Mouse (Mus musculus) heart, embryonic 14.5 days (tissue): ENCODE data around the gene Icmt. TPM values are rescaled to one million over a fixed set of nuclear protein-coding genes. Genes with fewer than 3 reads are reported as not detected.

Source experiments
- ATAC-seq: fragments of 200-750 bp; cut with Nextera tagmentation; 2 replicates; pipeline ENCODE4 v1.8.0; 2017; ENCODE audit warnings: low read depth, moderate TSS enrichment; ENCODE audit not compliant: insufficient number of reproducible peaks, insufficient read depth, low FRiP score
- H3K27ac ChIP-seq, 2 experiments: fragments of 200-500 bp in 1 of 2; fragments of 300-500 bp in 1 of 2; sonication (generic) in 1 of 2; replicated peaks in 1 of 2; 2 replicates each; pipeline ENCODE4 v1.5.1; 2012 to 2014; ENCODE audit warnings: low read depth in 2 of 2, low read length in 2 of 2, control low read depth in 1 of 2, mild to moderate bottlenecking in 1 of 2, mixed read lengths in 1 of 2; ENCODE audit not compliant: control insufficient read depth in 1 of 2, insufficient read depth in 1 of 2
- H3K27me3 ChIP-seq: fragments of 300-500 bp; sonication (generic); 2 replicates; pipeline ENCODE4 v1.6.1; 2014; ENCODE audit warnings: mild to moderate bottlenecking, low read length, control low read depth; ENCODE audit not compliant: control insufficient read depth, insufficient read depth
- H3K36me3 ChIP-seq: fragments of 300-500 bp; sonication (generic); 2 replicates; pipeline ENCODE4 v1.6.1; 2014; ENCODE audit warnings: mild to moderate bottlenecking, control low read depth, low read length, mixed read lengths; ENCODE audit not compliant: control insufficient read depth, insufficient read depth
- H3K4me1 ChIP-seq, 2 experiments: fragments of 200-500 bp in 1 of 2; fragments of 300-500 bp in 1 of 2; sonication (generic) in 1 of 2; 2 replicates each; pipeline ENCODE4 v1.6.1; 2012 to 2014; ENCODE audit warnings: low read length in 2 of 2, control low read depth in 1 of 2, mixed read lengths in 1 of 2; ENCODE audit not compliant: control insufficient read depth in 2 of 2, insufficient read depth in 2 of 2
- H3K4me2 ChIP-seq: fragments of 300-500 bp; sonication (generic); 2 replicates; pipeline ENCODE4 v1.6.1; 2014; ENCODE audit warnings: mild to moderate bottlenecking, low read length
- H3K4me3 ChIP-seq, 2 experiments: fragments of 200-500 bp in 1 of 2; fragments of 300-500 bp in 1 of 2; sonication (generic) in 1 of 2; 2 replicates each; pipeline ENCODE4 v1.5.1; 2012 to 2014; ENCODE audit warnings: low read length in 2 of 2, mild to moderate bottlenecking in 2 of 2, control low read depth in 1 of 2, low read depth in 1 of 2, moderate library complexity in 1 of 2; ENCODE audit not compliant: control insufficient read depth in 1 of 2, insufficient read depth in 1 of 2
- H3K9ac ChIP-seq: fragments of 300-500 bp; sonication (generic); 2 replicates; pipeline ENCODE4 v1.6.1; 2014; ENCODE audit warnings: mild to moderate bottlenecking, low read length
- H3K9me3 ChIP-seq: fragments of 300-500 bp; sonication (generic); 2 replicates; pipeline ENCODE4 v1.6.1; 2016; ENCODE audit warnings: low read length, control low read depth; ENCODE audit not compliant: control insufficient read depth
- WGBS: fragments of 180-500 bp; shearing (Covaris S2); extraction: QIAGEN DNeasy Blood & Tissue Kit; methylation state at CpG from one replicate; pipeline ENCODE4 v1.1.7; 2014; 5-methylcytosine and 5-hydroxymethylcytosine counted together
- polyA plus RNA-seq: library from polyadenylated mRNA; unstranded; fragments of >200 nt; fragmentation: Nextera tagmentation; extraction: Ambion mirVana; gene quantifications from 2 replicates; pipeline ENCODE4 v1.2.1, GENCODE M21; 2014

The Icmt gene
- polyA plus RNA-seq, 1 experiment from 2014 or later, result 20.3 TPM

DNA sequence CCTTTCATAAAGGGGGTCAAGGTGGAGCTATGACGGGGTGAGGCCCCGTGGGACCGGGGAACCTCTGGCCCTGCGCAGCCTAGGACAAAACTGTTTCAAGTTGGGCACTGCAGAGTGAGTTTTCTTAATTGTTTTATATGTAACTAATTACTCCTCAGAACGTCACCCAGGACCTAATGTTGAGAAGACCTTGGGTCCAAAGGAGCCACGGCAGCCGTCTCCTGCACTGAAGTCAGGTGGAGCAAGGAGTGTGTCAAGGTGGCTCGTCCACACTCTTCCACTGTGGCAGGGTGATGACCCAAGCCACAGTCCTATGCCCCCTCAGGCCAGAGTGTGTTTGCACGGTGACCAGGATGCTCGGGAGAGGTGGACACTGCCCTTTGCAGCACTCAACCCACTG, 6.1 kb downstream of the Icmt start:
- no peak for ATAC-seq
- Histone ChIP-seq H3K36me3 (peaks cover 86% of the 10 kb centered on the region), H3K4me1 (peaks cover 4% of the 10 kb centered on the region in 2 experiments; a peak in 2 of 4 replicates), H3K27me3 (no peaks in the 10 kb centered on the region), H3K4me2 (no peak overlapping the region), H3K9ac (no peak overlapping the region), H3K4me3 (no peak overlapping the region), H3K27ac (no peak overlapping the region), H3K9me3 (no peaks in the 10 kb centered on the region)
- WGBS, result 92% methylated on average over 10 of the region's 10 CpGs

DNA sequence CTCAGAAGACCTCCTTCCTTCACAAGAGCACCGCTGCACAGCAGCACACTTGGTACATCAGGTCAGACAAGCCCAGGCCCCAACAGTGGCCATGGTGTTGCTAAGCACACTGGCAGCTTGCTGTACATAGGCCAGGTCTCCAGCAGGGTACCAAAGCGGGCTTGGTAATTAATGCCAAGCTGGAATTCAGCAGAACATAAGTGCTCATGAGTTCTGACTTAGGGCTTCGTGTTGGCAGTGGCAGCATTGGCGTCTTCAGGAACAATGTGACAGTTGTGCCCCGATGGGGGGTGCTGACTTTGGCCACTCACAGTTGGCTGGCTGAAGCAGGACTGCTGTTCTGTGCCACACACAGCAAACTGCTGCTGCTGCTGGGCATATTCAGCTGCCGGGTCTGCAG, 7.7 kb downstream of the Icmt start:
- Histone ChIP-seq H3K9me3 (no peaks in the 10 kb centered on the region), H3K4me1 (no peaks in the 10 kb centered on the region), H3K9ac (no peak overlapping the region), H3K36me3 (peaks cover 96% of the 10 kb centered on the region), H3K27me3 (no peaks in the 10 kb centered on the region), H3K4me3 (no peak overlapping the region), H3K4me2 (no peak overlapping the region), H3K27ac (no peak overlapping the region)
- no peak for ATAC-seq
- WGBS, result 86% methylated on average over 6 of the region's 6 CpGs

DNA sequence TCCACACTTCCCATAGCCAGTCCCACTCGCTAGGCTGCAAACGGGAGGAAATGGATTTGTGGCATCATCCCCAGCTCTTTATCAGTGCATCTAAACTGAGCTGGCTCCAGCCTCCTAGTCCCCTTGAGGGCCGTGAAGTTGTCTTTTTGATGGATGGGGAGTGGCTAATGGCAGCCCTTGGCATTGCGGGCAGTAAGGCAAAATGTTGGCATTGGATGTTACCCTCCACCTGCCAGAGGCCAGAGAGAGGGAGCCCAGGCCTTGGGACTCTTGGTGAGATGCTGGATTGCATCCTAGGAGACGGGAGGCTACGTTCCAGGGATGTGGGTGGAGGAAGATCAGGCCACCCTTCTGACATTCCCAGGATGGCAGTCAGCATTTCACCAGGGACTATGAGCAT, 9.0 kb downstream of the Icmt start:
- H3K27me3 ChIP-seq, result 0 out of 2 replicates have a peak, but pooled peaks cover under 1% of the 10 kb centered on the region
- no peak for ATAC-seq
- H3K9me3 ChIP-seq, result no peaks in the 10 kb centered on the region
- no peaks in the 10 kb centered on the region for H3K4me1 ChIP-seq
- peaks cover 96% of the 10 kb centered on the region for H3K36me3 ChIP-seq
- no peak overlapping the region for H3K4me3 ChIP-seq
- no peak overlapping the region for H3K9ac ChIP-seq
- no peak overlapping the region for H3K27ac ChIP-seq
- 79% methylated on average over 6 of the region's 6 CpGs for WGBS
- H3K4me2 ChIP-seq, result no peak overlapping the region

DNA sequence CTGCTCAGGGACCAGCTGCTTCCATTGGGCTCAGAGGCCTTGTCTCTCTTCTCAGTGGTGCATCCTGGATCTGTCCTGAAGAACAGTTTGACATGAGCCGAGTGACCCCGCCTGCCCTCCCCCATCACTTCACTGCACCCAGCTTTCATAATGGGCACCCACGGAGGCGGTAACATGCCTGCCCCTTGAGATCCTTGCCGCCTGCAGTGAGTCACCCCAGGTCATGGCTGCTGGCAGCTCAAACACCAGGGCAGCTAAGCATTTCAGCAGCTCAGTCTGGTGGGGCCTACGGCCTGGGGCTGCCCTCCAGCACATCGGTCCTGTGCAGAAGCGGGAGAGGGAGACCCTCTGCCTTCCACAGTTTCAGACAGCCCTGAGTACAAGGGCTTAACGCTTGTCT, 10.5 kb downstream of the Icmt start:
- Histone ChIP-seq H3K27me3 (peaks cover 16% of the 10 kb centered on the region), H3K4me1 (peaks cover 0 to 3% of the 10 kb centered on the region in 2 experiments; a peak in 2 of 4 replicates), H3K4me2 (no peak overlapping the region), H3K36me3 (peaks cover 97% of the 10 kb centered on the region), H3K27ac (no peak overlapping the region), H3K4me3 (no peak overlapping the region), H3K9ac (no peak overlapping the region), H3K9me3 (no peaks in the 10 kb centered on the region)
- no peak for ATAC-seq
- WGBS, result 69% methylated on average over 9 of the region's 9 CpGs

DNA sequence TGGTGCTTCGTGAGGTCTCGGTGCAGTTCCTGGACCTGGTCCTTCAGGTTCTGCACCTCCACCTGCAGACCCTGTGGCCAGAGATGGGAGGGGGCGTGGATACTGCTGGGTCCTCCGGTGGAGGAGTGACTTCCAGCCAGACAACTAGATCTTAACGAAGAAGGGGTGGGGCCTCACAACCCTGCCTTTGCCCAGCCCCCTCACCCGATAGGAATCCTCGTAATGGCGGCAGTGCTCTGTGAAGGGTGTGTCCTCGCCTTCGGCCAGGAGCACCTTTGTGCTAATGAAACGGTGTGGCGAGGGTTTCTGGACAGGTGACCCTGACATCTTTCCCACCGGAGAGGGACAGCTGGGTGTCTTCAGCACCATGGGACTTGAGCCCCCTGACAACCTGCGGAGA, 15.2 kb downstream of the Icmt start:
- H3K4me3 ChIP-seq, result no peak overlapping the region
- peaks cover 50% of the 10 kb centered on the region for H3K27me3 ChIP-seq
- H3K4me2 ChIP-seq, result no peak overlapping the region
- H3K27ac ChIP-seq, result no peak overlapping the region
- 26% methylated on average over 14 of the region's 14 CpGs for WGBS
- H3K9me3 ChIP-seq, result no peaks in the 10 kb centered on the region
- peaks cover 58% of the 10 kb centered on the region for H3K36me3 ChIP-seq
- H3K9ac ChIP-seq, result no peak overlapping the region
- H3K4me1 ChIP-seq, result peaks cover 15 to 38% of the 10 kb centered on the region in 2 experiments
- no peak for ATAC-seq

DNA sequence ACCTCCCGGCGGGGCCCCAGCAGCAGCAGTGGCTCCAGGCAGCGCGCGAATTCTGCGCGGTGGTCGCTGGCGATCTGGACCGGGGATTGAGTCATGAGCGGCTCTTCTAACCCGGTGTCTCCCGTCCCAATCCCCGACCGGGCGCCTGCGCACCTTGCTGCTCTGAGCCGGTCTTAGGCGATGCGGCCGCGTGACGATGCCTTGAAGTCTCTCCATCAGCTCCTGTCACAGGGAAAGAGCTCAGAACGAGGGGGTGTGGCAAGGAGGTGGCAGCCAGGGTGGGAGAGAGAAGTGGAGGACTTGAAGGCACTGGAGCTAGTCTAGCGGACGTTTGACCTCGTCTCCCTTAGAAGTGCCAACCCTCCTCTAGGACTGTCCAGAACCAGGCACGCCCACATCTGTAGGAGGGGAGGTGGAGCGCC, 16.2 kb downstream of the Icmt start:
- Histone ChIP-seq H3K36me3 (peaks cover 48% of the 10 kb centered on the region), H3K9me3 (no peaks in the 10 kb centered on the region), H3K27ac (no peak overlapping the region), H3K4me1 (peaks cover 19 to 46% of the 10 kb centered on the region in 2 experiments), H3K4me3 (peak overlapping the region; percentile 24 to 30), H3K9ac (peak overlapping the region; percentile 51), H3K4me2 (peak overlapping the region; percentile 64), H3K27me3 (peaks cover 56% of the 10 kb centered on the region)
- ATAC-seq, result 0 out of 2 replicates have a peak, but pooled peaks have one; percentile 9
- WGBS, result 3% methylated on average over 29 of the region's 29 CpGs

DNA sequence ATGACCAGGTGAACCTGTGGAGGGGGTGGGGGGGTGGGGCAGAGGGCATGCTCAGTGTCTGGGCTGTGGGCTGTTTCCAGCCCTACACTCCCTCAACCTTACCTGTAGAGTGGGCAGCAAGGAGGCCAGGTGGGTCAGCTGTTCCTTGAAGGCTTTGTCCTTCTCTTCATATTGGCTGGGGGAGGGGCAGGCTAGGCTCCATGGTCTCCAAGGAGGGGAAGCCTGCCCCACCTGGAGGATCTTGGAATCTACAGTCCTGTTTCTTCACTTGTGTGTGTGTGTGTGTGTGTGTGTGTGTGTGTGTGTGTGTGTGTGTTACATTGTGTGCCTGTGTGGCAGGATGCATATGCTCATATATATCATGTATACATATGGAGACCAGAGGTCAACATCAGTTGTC, 16.9 kb downstream of the Icmt start:
- Histone ChIP-seq H3K4me1 (peaks cover 19 to 52% of the 10 kb centered on the region in 2 experiments), H3K27me3 (peaks cover 56% of the 10 kb centered on the region), H3K36me3 (peaks cover 41% of the 10 kb centered on the region), H3K27ac (no peak overlapping the region), H3K4me2 (no peak overlapping the region), H3K4me3 (no peak overlapping the region), H3K9me3 (no peaks in the 10 kb centered on the region), H3K9ac (no peak overlapping the region)
- ATAC-seq, result no peak

DNA sequence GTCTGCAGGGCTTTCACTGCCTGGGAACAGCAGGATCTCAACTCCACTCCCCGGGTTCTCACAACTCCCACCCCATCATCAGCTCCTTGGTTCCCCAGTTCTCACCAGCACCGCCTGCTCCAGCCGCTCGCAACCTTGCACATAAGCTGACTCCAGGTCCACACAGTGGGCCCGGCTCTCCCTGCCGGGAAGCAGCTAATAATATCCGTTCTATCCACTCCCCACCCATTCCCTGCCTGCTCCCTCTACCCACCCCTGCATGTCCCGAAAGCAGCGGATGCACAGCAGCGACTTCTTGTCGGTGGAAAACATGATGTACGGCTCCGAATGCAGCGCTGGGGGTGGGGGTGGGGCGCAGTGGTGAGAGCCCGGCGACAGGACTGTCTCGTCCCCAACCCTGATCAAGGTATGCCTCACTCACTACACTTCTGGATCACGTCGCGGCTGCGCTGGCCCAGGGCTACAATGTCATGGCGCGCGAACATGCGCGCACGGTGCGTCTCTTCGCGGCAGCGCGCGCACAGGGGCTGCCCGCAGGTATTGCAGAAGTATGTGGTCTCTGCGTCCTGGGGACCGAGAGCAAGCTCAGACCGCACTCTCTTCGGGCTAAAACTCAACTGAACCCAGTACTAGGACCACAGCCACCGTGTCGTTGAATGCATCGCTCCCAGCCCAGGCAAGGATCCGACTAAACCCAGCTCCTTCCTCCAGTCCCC, 18.6 kb downstream of the Icmt start:
- Histone ChIP-seq H3K9ac (peak overlapping the region; percentile 85), H3K36me3 (peaks cover 25% of the 10 kb centered on the region), H3K4me2 (peak overlapping the region; percentile 88), H3K4me1 (peaks cover 21 to 54% of the 10 kb centered on the region in 2 experiments), H3K27ac (peak overlapping the region in 1 of 2 experiments; percentile 1; a peak in 1 of 4 replicates), H3K9me3 (no peaks in the 10 kb centered on the region), H3K27me3 (peaks cover 56% of the 10 kb centered on the region), H3K4me3 (peak overlapping the region; percentile 40 to 49)
- WGBS, result 2% methylated on average over 43 of the region's 43 CpGs
- no peak for ATAC-seq
